Mouse (Mus musculus) liver, adult 2 months (tissue): ENCODE data around the gene Notch2. TPM values are rescaled to one million over a fixed set of nuclear protein-coding genes. Genes with fewer than 3 reads are reported as not detected.

ENCODE experiments used
- DNase-seq: peaks from one replicate; pipeline ENCODE4 v3.0.0-alpha.2; 2011; ENCODE audit warnings: low read depth, low spot score; ENCODE audit errors: extremely low read depth
- H3K27ac ChIP-seq: fragments of 200-500 bp; replicated peaks from 2 replicates; pipeline ENCODE4 v1.5.1; 2012; ENCODE audit warnings: low read depth, mild to moderate bottlenecking, control low read depth, inconsistent platforms, low read length; ENCODE audit not compliant: insufficient read depth
- H3K27me3 ChIP-seq: fragments of 200-500 bp; 2 replicates; pipeline ENCODE4 v1.6.1; 2012; ENCODE audit warnings: mild to moderate bottlenecking, moderate library complexity, low read length, inconsistent platforms; ENCODE audit not compliant: control insufficient read depth, insufficient read depth
- H3K36me3 ChIP-seq: fragments of 200-500 bp; 2 replicates; pipeline ENCODE4 v1.6.1; 2012; ENCODE audit warnings: low read length, inconsistent platforms; ENCODE audit not compliant: control insufficient read depth, insufficient read depth
- H3K4me1 ChIP-seq: fragments of 200-500 bp; 2 replicates; pipeline ENCODE4 v1.6.1; 2011; ENCODE audit warnings: low read length; ENCODE audit not compliant: control insufficient read depth, insufficient read depth
- H3K4me3 ChIP-seq: fragments of 200-500 bp; 2 replicates; pipeline ENCODE4 v1.5.1; 2011; ENCODE audit warnings: low read depth, mild to moderate bottlenecking, control low read depth, low read length, moderate library complexity; ENCODE audit not compliant: insufficient read depth
- H3K79me2 ChIP-seq: fragments of 200-500 bp; 2 replicates; pipeline ENCODE4 v1.6.1; 2012; ENCODE audit warnings: inconsistent platforms, mild to moderate bottlenecking, low read length, moderate library complexity; ENCODE audit not compliant: control insufficient read depth, insufficient read depth
- H3K9ac ChIP-seq: fragments of 200-500 bp; 2 replicates; pipeline ENCODE4 v1.6.1; 2012; ENCODE audit warnings: low read depth, mild to moderate bottlenecking, control low read depth, inconsistent platforms, low read length
- CTCF ChIP-seq: fragments of 200-500 bp; IDR thresholded peaks from 2 replicates; pipeline ENCODE4 v1.5.1; 2011; ENCODE audit warnings: low read depth, low read length, control low read depth
- POLR2A ChIP-seq: fragments of 200-500 bp; IDR thresholded peaks from 2 replicates; pipeline ENCODE4 v1.6.1; 2011; ENCODE audit warnings: low read length, control low read depth; ENCODE audit not compliant: insufficient read depth; ENCODE audit errors: extremely low read depth
- WGBS: fragments of 180-500 bp; shearing (Covaris S2); methylation state at CpG from one replicate; pipeline ENCODE4 v1.1.7; 2018; 5-methylcytosine and 5-hydroxymethylcytosine counted together
- polyA plus RNA-seq: library from polyadenylated mRNA; depleted of rRNA; stranded (reverse); fragments of >200 nt; gene quantifications from 2 replicates; pipeline ENCODE4 v1.2.3, GENCODE M21; 2012
- total RNA-seq: library from RNA; depleted of rRNA; stranded (reverse); fragments of >200 nt; gene quantifications from 2 replicates; pipeline ENCODE4 v1.2.3, GENCODE M21; 2014

The Notch2 gene
- total and polyA plus RNA-seq, 2 experiments = 12.5 to 16.0 TPM

- Histone ChIP-seq H3K27ac (no peak overlapping the region), H3K36me3 (peaks cover 45% of the 10 kb centered on the region), H3K79me2 (no peaks in the 10 kb centered on the region), H3K27me3 (no peaks in the 10 kb centered on the region), H3K4me1 (no peaks in the 10 kb centered on the region), H3K4me3 (no peak overlapping the region), H3K9ac (no peak overlapping the region)
- DNase-seq = no peak
- TF ChIP-seq POLR2A (no peak), CTCF (no peak)
- WGBS = 96% methylated on average over 8 of the region's 8 CpGs
Measured at GRCm38 (mm10) chr3:98132636-98133035, 119.3 kb downstream of the Notch2 start.

GRCm38 (mm10) chr3:98141456-98141855 is 128.1 kb downstream of the Notch2 start:
- whole genome bisulfite sequencing = 97% methylated on average over 15 of the region's 15 CpGs
- no peak for TF ChIP-seq POLR2A
- TF ChIP-seq CTCF = no peak
- H3K36me3 ChIP-seq = peaks cover 55% of the 10 kb centered on the region

GRCm38 (mm10) chr3:98142862-98143261 is 129.5 kb downstream of the Notch2 start:
- Histone ChIP-seq H3K27me3 (no peaks in the 10 kb centered on the region), H3K79me2 (no peaks in the 10 kb centered on the region), H3K27ac (no peak overlapping the region), H3K9ac (no peak overlapping the region), H3K36me3 (peaks cover 51% of the 10 kb centered on the region), H3K4me3 (no peak overlapping the region), H3K4me1 (no peaks in the 10 kb centered on the region)
- TF ChIP-seq POLR2A = no peak
- no peak for TF ChIP-seq CTCF
- no peak for DNase-seq
- WGBS = 95% methylated on average over 13 of the region's 13 CpGs

More at GRCm38 (mm10) chr3:98141456-98141855, 128.1 kb downstream of the Notch2 start:
- Histone ChIP-seq H3K79me2 (no peaks in the 10 kb centered on the region), H3K27me3 (no peaks in the 10 kb centered on the region), H3K9ac (no peak overlapping the region), H3K27ac (no peak overlapping the region), H3K4me3 (no peak overlapping the region), H3K4me1 (no peaks in the 10 kb centered on the region)
- no peak for DNase-seq

GRCm38 (mm10) chr3:98145204-98145603 is 131.9 kb downstream of the Notch2 start:
- 89% methylated on average over 10 of the region's 10 CpGs for WGBS
- H3K4me3 ChIP-seq = no peak overlapping the region
- DNase-seq = no peak
- no peak overlapping the region for H3K27ac ChIP-seq
- H3K36me3 ChIP-seq = peaks cover 38% of the 10 kb centered on the region
- H3K79me2 ChIP-seq = no peaks in the 10 kb centered on the region
- no peak overlapping the region for H3K9ac ChIP-seq
- no peaks in the 10 kb centered on the region for H3K4me1 ChIP-seq
- H3K27me3 ChIP-seq = no peaks in the 10 kb centered on the region
- TF ChIP-seq POLR2A = no peak
- TF ChIP-seq CTCF = no peak

GRCm38 (mm10) chr3:98146471-98147410 is 133.4 kb downstream of the Notch2 start:
- DNase-seq = no peak
- Histone ChIP-seq H3K27ac (no peak overlapping the region), H3K79me2 (no peaks in the 10 kb centered on the region), H3K27me3 (no peaks in the 10 kb centered on the region), H3K9ac (no peak overlapping the region), H3K36me3 (peaks cover 38% of the 10 kb centered on the region), H3K4me3 (no peak overlapping the region), H3K4me1 (no peaks in the 10 kb centered on the region)
- TF ChIP-seq POLR2A = no peak
- no peak for TF ChIP-seq CTCF
- 95% methylated on average over 29 of the region's 29 CpGs for WGBS

- H3K9ac ChIP-seq = no peak overlapping the region
- H3K79me2 ChIP-seq = no peaks in the 10 kb centered on the region
- no peaks in the 10 kb centered on the region for H3K4me1 ChIP-seq
- TF ChIP-seq CTCF (no peak), POLR2A (no peak)
- H3K27me3 ChIP-seq = no peaks in the 10 kb centered on the region
- DNase-seq = no peak
- no peak overlapping the region for H3K27ac ChIP-seq
- no peak overlapping the region for H3K4me3 ChIP-seq
- peaks cover 32% of the 10 kb centered on the region for H3K36me3 ChIP-seq
- WGBS = 92% methylated on average over 14 of the region's 14 CpGs
Measured at GRCm38 (mm10) chr3:98147706-98148105, 134.4 kb downstream of the Notch2 start.
